Mouse (Mus musculus) ES-Bruce4 (cell line): ENCODE data around the gene Pak4.

Source experiments
- CTCF ChIP-seq: IDR thresholded peaks from one replicate; pipeline ENCODE4 v1.8.1; 2011; ENCODE audit warnings: low read depth, low read length
- EP300 ChIP-seq: IDR thresholded peaks from 2 replicates; pipeline ENCODE4 v1.6.1; 2011; ENCODE audit warnings: low read depth, low read length; ENCODE audit not compliant: insufficient read depth
- POLR2A ChIP-seq: IDR thresholded peaks from one replicate; pipeline ENCODE4 v1.8.1; 2011; ENCODE audit warnings: low read length; ENCODE audit not compliant: insufficient read depth

GRCm38 (mm10) chr7:28553076-28553475, 44.9 kb downstream of the Pak4 start:
- no peak for TF ChIP-seq EP300
- no peak for TF ChIP-seq CTCF
- no peak for TF ChIP-seq POLR2A
